Mouse (Mus musculus) neural tube, embryonic 10.5 days (tissue): Measurements from ENCODE around the gene Pdzk1.
A peak's percentile ranks its signal among the peaks of the same experiment; 100 is the strongest.

Experiments
- DNase-seq: peaks from one replicate; pipeline ENCODE4 v3.0.0-alpha.2; 2017; ENCODE audit warnings: low spot score; ENCODE audit errors: extremely low spot score

The Pdzk1 gene

DNA sequence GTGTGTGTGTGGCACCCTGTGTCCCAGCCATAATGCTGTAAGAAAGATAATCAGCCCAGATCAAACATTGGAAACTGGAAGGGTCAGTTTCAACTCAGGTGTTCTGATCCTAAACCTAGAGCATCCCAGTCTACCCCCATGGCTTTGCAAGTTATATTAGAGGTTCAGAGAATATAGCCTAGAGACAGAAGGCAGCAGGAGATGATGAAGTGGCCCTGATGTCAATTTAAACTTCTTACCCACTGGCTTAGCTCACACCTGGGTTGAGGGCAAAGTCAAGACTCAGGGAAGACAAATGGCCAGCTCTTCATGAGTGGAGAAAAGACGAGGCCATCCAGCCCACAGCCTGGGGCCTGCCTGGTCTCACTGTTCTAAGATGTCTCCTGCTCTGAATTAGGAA lies at the start of gene Pdzk1, which contains the start of gene Cd160:
Gene Pdzk1, plus strand, starts transcription at position 301 of the 400 bp plus-strand sequence.
Gene Cd160, minus strand, starts transcription at position 368 of the 400 bp plus-strand sequence.
- DNase-seq = no peak

DNA sequence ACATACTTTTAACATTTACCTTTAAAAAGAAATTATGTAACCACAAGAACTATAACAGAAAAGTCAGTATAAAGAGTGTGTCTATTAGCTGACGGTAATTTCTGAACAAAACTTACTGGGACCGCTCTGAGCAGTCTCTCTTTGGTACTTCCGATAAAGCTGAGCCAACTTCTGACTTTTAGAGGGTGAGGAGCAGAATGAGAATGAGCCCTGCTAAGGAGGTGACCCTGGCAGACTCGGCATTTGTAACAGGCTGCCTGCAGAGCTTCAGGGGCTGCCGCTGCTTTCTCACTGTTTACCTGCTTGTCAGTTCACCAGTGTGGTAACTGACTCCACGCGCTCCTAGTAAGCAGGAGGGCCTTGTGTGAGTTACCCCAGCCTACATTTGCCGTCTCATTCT lies 46.8 kb upstream of the Pdzk1 start:
- DNase-seq = no peak

DNA sequence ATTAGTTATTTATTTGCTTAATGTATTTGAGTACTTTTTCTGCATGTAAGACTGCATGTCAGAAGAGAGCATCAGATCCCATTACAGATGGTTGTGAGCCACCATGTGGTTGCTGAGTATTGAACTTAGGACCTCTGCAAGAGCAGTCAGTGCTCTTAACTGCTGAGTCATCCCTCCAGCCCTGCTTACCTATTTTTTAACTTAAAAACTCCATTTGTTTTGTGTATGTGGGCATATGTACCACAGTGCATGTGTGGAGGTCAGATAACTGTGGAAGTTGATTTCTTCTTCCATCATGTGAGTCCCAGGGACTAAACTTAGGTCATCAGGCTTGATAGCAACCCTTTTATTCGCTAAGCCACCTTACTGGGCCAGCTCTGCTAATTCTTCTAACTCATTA lies 41.3 kb upstream of the Pdzk1 start:
- DNase-seq = no peak

DNA sequence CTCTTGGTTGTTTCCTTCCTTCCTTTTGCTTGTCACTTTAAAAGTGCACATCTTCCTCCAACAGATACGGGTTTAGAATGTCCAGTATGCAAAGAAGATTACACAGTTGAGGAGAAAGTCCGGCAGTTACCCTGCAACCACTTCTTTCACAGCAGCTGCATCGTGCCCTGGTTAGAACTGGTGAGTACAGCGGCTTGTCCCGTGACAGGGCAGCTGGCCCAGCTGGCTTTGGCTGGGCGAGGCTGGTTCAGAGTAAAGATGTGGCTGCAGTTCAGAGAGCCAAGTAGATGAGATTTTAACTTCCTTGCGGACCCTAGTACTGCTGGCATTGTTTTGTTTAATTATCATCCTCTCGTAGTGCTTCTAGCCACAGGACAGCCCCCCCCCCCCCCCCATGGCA lies 40.6 kb upstream of the Pdzk1 start:
- no peak for DNase-seq

DNA sequence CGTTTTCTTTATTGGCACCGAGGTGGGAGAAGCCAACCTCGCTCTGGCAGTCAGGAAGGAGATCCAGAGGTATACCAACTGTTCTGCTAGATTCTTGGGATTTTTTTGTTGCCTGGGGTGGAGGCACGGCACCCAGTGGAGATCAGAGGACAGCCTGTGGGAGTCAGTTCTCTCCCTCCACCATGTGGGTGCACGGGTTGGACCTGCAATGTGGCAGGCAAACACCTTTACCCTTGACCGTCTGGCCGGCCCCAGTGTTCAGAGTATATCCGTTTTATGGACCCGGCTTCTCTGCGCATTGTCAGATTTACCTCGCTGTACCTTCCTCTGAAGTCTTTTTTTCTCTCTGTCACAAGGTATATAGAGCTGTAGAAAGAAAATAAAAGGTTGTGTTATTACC lies 28.8 kb upstream of the Pdzk1 start:
- no peak for DNase-seq

DNA sequence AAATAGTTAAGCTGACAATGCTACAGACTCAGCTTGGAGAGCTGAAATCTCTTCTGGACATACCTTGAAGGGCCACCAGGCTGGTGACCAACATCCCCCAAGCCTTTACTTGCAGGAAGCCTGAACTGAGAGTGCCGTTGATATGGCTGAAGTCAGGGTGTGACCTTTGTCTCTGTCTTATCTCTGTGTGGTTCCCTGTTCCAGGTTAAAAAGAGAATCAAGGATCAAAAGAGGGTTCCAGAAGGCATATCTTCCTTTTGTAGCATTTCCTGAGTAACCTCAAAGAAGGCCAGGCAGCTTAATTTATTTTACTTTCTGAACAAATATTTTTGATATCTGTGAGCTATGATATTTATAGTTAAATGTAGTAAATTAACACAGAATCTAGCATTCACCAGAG lies 26.9 kb upstream of the Pdzk1 start:
- no peak for DNase-seq

DNA sequence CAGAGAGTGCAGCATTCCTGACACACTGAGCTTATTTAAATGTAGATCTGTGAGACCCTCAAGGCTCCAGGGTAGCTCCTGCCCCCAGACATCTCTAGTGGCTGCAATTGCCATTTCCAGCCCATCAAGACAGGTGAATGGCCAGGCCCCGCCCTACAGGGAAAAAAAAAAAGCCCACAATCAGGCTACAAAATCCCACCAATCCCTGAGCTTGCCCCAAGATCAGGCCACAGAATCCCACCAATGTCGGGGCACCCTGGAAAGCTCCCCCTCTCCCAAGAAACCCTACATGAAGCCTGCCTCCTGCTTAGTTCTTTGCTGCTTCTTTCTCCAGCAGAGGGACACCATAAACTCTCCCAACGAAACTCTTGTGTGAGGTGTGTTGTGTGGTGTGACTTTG lies 20.9 kb upstream of the Pdzk1 start:
- no peak for DNase-seq

DNA sequence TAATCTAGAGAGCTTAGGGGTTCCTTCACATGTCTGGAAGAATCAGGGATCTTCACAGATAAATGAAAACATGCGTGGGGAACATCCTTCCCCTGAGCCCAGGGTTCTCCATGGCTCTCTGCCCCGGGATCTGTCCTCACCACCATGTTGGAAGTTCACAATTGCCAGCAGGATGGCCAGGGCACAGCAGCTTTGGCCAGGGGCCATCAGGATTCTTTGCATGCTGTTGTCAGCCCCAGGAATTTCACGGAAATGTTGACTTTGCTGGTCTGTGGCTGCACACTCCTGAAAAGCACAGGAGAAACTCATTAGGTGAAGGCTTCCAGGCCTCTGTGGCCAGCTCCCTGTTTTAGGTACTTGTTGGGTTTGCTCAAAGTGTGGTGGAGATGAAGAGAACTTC lies 20.4 kb upstream of the Pdzk1 start:
- no peak for DNase-seq

DNA sequence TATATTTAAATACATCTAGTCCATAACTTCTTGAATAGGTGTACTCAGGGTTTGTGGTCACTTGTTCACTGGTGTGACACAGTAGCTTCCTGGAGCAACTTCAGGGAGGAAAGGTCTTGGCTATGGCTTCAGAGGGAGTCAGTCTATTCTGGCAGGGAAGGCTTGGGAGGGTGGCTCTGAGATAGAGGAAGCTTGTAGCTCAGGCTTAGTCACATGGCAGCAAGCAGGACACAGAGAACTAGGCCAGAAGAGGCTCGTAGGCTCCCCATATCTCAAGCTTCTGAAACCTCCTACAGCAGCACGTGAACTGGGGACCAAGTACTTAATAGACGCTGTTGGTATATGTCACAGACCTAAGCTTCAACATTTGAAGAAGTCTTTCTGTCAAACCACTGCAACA lies 17.9 kb upstream of the Pdzk1 start:
- DNase-seq = no peak

DNA sequence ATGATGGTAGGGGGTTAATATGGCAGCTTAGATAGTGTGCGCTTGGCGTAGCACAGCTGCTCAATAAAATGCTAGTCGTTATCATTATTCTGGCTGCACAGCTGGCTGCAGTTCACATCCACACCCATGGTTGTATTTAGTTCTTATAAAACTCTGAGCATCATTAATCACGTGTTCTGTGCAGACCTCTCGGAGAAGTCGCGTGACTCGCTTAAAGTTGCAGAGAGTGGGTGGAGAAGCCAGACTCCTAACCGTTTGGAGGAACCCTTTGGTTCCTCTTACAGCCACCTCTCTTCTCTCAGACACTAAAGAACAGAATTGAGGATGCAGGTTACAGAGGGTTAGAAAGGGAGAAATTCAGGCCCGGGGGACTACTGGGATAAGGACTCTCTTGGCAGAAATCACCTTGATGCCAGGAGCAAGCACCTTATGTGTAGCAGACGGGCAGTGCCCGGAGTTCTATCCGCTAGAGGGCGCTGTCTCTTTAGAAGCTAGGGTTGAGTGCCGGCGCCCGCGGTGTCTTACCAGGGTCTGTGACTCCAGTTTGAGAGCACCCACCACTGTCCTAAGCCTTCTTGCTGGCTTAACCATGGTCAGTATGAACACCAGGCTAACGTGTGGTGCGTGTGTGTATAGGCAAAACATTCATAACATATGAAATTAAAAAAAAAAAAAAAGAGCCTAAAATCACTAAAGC lies 16.5 kb upstream of the Pdzk1 start:
- DNase-seq = peak; percentile 80

DNA sequence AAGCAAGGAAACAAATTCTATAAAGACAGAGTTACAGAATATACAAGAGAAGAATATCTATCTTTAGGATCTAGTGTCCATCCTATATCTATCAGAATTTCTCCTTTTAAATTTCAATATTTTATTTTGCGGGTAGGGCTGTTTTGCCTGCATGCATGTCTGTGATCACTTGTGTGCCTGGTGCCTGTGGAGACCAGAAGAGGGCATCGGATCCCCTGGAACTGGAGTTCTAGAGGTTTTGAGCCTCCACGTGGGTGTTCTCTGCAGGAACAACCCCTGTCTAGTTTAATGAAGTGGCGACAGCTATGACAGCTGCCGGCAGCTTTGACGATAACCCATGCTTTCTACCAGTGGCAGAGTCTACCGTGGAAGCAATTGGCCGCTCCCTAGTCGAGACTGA lies 16.0 kb upstream of the Pdzk1 start:
- DNase-seq = peak; percentile 31

DNA sequence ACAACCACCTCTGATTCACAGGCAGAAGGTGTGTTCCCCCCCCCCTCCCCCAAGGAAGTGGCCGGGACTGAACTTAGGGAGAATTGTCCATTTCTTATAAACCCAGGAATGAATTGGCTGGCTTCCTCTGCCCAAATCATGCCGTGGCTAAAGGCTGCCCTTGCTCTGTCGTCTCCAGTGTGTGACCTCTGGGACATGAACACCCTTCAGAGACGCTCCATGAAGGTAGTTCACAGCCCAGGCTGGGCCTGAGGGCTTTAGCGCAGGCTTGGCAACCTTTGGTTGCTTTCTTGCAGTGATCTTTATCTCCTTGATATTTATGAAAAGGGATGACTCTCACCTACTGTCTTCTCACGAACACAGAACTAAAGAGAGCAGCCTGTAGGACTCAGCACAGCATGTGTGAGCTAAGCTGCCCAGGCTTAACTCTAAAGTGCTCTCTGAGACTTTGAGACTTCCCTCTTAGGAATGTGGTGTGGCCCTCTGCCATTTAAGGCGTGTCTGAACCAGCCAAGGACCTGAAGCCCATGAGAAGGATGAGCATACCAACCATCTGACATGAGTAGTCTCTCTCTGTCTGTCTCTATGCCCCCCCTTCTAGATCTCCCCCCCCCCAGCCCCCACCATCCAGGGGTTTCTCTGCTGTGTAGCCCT lies 15.4 kb upstream of the Pdzk1 start:
- DNase-seq = no peak

DNA sequence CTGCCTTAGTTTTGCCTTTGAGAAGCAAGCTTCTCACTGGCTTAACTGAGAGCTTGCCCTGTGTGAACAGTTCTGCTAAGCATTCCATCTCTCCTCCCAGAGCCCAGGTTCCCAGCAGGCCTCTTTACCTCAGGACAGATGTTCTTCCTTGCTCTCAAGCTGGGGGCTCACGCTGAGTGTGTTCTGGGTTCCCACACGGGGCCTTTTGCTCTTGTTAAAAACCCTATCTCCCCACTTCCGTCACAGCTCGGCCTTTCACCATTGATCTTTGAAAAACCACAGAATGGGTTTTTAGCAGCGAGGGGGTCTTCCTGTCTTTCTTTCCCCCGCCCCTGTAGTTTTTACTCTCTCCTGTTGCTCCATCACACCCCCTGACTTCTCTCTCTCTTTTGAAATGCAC lies 14.7 kb upstream of the Pdzk1 start:
- DNase-seq = no peak

DNA sequence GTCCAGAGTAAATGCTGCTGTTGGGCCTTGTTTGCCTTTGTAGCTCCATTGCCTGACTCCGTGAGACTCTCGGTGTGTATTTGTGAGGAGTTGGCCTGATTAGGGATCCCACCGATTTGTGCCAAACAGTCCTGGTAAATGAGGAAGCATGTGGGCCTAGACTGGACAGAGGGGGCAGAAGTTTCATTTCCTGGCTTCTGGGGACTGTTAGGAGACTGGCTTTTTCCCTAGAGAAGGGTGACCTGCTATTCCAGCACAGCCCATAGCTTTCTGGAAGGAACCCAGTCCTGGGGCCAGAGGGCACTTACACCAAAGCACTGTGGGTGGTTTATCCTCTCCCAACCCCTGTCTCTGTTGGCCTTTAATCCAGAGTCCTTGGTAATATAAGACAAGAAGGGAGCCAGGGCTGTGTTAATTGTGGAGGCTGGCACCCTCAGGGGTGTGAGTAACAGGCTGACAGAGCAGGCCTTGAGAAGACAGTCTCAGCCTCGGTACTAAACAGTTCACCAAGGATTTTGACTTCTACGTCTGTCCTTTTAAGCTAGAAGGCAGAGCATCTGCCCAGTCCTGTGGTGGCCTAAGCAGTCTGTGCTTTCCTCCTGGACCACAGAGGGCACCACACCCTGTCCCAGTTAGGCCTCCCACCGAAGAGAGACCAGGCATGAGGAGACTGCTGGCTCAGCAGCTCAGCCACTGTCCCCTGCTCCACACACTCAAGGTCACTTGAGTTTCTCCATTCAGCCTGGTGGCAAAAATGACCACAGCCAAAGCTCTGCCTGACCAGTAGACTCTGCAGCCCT lies 8.8 kb upstream of the Pdzk1 start:
- DNase-seq = no peak

DNA sequence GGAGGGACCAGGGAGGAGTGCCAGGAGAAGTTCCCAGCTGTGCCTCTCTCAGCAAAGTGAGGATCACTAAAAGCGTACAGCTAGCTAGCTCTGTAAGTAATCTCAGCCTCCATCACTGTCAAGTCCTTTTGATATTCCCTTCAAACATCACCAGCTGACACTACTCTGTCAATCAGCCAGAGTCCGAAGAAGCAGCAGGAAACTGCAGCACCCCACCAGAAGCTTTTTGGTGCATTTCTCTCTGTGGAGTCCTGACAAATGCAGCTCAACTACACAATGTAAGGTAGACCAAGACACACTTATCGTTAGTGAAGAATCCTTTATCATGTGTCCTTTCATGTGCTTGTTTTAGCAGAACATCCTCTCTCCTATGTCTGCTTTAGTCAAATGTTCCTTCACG lies 7.5 kb upstream of the Pdzk1 start:
- no peak for DNase-seq

DNA sequence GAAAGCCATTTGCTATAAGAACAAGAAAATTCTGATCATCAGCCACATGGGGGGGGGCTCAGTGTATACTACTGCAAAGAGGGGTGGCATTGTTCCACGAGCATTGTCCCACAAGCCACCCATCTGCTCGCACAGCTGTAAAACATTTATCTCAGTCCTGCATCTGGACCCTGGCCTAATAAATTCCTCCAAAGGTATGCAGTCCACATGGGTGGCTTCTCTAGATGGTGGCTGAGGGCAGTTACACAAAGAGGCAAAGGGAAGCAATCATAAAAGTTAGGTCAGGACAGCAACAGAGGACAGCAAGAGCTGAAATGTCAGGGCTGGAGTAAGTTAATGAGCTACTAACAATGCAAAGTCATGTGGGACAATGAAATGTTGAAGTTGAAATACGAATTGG lies 5.4 kb upstream of the Pdzk1 start:
- DNase-seq = no peak

DNA sequence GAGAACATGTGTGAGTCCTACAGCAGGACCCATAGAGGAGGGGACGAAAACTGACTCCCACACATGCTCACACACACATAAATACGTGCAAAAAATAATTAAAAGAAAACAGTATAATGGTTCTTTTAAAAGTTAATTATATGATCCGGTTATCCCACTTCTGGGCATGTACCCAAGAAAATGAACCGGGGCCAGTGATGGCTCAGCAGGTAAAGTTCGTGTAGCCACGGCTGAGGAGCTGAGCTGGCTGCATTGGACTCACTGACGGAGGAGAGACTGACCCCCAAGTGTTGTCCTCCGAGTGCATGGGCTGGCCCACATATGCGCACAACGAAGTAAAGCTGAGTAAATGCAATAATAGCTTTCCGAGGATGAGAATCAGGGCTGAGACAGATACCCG lies 4.5 kb upstream of the Pdzk1 start:
- DNase-seq = no peak

DNA sequence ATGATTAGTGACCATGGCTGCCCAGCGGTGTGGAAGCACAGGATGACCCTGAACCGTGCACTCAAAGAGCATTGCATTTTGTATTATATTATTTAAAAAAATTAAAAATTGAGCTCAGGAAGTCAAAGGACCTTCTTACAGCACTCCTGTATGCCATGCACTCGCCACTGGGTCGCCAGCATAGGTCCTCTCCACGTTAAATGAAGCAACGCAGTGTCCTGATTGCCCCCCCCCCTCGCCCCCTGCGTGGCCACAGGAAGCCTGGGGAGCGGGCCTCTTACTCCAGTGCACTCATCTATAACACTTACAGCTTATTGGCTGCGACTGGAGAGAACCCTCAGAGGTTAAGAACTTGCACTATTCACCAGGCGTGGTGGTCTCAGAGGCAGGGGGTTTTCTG lies 3.8 kb upstream of the Pdzk1 start:
- DNase-seq = no peak

DNA sequence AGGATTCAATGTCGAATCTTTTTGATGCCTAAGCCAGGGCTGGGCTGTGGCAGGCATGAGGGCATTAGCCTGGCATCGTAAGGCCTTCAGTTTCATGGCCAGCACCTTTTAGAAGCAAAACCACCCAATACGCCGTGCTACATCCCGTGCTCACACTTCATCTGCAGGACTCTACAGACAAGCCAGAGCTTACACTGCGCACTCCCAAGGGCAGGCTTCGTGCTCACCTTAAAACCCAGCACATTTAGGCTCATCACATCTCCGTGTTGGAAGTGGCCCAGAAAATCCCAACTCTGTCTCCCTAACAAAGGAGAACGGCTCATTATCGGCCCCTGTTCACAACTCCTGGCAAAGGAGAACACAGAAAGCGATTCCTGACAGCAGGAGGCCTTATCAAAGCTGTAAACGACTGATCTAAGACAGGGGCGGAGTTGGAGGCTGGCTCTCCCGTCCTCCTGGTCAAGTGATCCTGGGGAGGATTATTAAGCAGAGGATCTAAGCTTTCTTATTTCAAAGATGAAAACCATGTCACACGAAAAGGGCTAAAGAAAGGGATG lies 698 bp upstream of the Pdzk1 start:
- no peak for DNase-seq

DNA sequence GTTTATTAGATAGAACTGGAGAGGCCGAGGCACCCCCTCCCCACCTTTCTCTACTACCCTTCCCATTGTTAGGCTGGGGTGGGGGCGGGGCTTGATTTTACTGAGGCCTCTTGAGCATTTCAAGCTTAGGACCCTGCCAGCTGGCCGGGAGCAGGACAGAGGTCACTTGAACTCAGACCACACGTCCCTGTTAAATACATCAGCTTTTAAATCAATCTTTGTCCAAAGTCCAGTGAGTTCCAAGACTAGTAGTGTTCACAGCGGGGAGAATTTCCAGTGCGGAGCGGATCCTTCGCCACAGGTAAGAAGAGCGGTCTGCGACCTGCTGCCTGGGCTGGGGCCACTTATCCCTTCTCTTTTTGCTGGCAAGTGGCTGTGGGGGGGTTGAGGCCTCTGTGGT lies 772 bp downstream of the Pdzk1 start:
- DNase-seq = no peak

DNA sequence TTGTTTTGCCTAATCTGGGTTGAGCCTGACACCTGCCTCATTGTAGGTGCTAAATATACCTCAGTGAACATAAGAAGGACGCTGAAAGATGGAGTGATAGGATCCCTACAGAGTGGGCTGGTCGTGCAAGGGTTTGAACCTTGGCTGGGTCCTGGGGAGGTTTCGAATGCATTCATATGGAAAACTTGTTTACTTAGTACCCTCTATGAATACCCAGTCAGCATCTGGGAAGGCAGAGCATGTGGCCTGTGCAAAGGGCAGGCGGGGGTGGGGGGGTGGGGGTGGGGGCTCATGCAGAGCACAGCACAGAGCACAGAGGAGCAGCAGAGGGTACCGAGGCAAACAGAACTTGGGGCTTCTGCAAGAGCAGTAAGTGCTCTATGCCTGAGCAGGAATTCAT lies 3.8 kb downstream of the Pdzk1 start:
- DNase-seq = no peak
